Mouse (Mus musculus) CD4-positive, CD25-positive, alpha-beta regulatory T cell, adult 4 months (primary cell): ENCODE results near the gene Klhl42. TPM values are rescaled to one million over a fixed set of nuclear protein-coding genes. Genes with fewer than 3 reads are reported as not detected.
A peak's percentile ranks its signal among the peaks of the same experiment; 100 is the strongest.

Experiments used
- ATAC-seq: one replicate; pipeline ENCODE4 v1.8.0; 2017
- polyA plus RNA-seq, 2 experiments: library from polyadenylated mRNA; unstranded; fragments of 100-300 nt; shearing (Covaris generic); gene quantifications; one replicate each; pipeline ENCODE4 v1.2.1; 2017

Gene Klhl42
- polyA plus RNA-seq, 2 experiments from 2014 or later = 4.2 to 4.6 TPM

DNA sequence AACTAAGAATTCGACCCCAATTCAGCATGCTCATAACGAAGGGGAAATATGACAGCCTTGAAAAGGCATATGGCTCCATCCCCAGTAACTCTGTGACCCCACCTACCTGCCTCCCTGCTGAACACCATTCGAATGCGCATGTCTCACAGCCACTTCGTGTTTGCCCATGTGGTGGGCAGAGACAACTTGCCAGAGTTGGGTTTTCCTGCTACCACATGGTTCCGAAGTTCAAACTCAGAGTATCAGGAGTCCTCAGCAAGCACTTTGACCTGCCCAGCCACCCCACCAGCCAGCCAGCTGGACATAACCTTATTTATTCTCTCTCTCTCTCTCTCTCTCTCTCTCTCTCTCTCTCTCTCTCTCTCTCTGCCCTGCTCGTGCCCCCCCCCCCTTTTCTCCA, 3.4 kb upstream of the Klhl42 start:
- no peak for ATAC-seq

DNA sequence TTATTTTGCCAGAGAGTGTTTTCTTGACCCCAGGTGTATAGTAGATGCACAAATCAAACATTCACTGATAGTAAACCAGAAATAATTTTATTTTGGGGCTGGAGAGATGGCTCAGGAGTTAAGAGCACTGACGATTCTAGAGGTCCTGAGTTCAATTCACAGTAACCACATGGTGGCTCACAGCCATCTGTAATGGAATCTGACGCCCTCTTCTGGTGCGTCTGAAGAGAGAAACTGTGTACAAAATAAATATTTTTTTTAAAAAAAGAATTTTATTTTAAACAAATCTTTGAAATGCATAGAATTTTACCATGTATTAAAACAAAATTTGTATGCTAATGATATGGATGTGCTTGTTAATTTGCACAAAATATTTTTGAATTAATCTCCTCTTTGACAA, 2.7 kb upstream of the Klhl42 start:
- ATAC-seq = no peak

- ATAC-seq = no peak
Measured at GRCm38 (mm10) chr6:147090191-147090590, 988 bp upstream of the Klhl42 start.

GRCm38 (mm10) chr6:147092136-147092535, 957 bp downstream of the Klhl42 start:
- no peak for ATAC-seq

GRCm38 (mm10) chr6:147094771-147095170, 3.6 kb downstream of the Klhl42 start:
- ATAC-seq = no peak

DNA sequence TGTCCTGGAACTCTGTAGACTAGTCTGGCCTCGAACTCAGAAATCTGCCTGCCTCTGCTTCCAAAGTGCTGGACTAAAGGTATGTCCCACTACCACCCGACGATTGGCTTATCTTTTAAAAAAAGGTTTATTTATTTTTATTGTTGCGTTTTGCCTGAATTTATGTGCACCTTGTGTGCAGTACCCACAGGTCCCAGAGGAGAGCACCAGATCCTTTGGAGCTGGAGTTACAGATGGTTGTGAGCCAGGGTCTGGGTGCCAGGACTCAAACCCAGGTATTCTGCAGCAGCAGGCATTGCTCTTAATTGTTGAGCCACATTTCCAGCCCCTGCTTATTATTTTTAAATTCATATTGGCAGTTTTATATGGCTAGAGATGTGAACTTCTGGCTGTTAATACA, 4.9 kb downstream of the Klhl42 start:
- no peak for ATAC-seq

DNA sequence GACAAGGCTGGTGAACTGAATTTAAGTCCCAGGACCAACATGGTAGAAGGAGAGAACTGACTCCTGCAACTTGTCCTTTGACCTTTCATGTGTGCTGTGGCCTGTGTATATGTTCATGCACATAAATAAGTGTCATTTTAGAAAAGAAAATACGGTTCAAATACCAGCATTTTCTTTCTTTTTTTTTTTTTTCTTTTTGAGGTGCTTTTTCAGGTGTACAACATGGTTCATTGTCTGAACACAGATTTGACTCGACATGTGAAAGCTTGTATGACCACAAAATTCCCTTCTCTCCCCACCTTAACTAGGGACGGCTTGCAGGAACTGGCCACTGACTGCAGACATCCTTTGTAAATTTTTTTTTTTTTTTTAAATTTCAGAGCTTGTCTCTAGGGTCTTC, 5.8 kb downstream of the Klhl42 start:
- ATAC-seq = no peak

GRCm38 (mm10) chr6:147097346-147097929, 6.3 kb downstream of the Klhl42 start:
- ATAC-seq = no peak

DNA sequence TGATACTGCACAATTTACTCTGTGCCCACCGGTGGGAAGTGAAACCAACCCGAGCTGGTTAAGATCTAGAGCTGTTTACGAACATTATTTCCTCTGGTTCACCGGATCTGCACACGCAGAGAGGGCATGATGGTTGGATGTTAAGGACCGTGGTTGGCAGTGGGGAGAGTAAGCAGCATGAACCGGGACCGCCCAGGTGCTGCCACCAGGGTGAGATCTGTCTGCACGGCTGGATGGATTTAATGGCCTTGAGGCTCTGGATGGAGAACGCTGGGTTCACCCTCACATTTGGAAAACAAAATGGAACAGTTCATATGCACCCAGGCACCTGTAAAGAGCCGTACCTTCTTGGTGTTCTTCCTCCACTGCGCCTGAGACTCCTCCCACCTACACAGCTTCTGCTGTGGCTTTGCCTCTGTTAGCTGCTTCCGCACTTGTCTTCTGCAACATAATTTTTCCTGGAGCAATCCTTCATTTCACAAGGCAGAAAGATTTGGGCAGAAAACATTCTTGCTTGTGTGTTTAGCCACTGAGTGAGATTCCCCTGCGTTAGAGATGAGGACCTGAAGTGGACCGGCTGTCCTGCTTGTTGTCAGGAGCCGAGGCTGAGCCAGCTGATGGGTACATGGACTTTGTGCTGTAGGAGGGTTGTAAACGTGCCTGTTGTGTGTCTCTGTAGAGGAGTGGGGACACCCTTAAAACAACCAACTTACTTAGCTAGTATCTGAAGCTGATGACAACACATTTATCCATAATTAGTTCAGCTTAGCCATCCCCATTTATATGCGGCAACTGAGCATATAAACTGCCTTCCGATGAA, 8.5 kb downstream of the Klhl42 start:
- peak; percentile 85 for ATAC-seq

- ATAC-seq = no peak
Measured at GRCm38 (mm10) chr6:147102293-147102692, 11.1 kb downstream of the Klhl42 start.

- no peak for ATAC-seq
Measured at GRCm38 (mm10) chr6:147105529-147105928, 14.3 kb downstream of the Klhl42 start.

DNA sequence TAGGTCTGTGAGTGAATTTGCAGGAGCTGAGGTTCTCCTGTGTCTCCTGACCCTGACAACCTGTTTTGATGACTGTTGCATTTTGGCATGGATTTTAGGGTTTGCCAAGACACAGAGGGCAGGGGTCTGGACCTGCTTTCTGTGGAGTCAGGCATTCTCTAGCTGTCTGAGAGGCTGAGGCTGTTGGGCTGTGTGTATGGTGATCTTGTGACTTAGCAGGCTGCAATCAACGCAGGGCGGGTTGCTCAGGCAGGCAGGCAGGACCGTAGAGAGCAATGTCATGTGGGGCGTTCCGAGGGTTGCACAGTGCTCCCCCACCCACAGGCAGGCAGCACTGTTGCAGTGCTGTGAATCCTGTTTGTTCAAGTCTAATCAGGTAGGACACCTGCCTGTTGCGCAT, 15.5 kb downstream of the Klhl42 start:
- ATAC-seq = no peak

DNA sequence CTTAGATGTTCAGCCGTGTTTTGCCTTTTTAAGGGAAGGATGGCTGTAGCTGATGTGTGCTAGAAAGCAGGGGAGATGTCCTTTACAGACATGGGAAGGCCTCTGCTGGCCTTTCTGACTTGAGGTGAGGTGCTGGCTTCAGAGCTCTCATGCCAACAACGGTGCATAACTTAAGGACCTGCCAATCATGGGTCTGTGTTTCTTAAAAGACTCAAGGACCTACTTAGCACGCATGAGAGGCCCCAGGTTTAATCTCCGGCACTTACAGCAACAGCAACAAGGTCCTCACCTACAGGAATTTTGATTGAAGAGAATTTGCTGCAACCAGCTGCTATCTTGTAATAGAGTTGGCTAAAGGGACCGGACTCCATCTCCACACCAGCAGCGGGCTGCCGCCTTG, 18.1 kb downstream of the Klhl42 start:
- ATAC-seq = no peak

DNA sequence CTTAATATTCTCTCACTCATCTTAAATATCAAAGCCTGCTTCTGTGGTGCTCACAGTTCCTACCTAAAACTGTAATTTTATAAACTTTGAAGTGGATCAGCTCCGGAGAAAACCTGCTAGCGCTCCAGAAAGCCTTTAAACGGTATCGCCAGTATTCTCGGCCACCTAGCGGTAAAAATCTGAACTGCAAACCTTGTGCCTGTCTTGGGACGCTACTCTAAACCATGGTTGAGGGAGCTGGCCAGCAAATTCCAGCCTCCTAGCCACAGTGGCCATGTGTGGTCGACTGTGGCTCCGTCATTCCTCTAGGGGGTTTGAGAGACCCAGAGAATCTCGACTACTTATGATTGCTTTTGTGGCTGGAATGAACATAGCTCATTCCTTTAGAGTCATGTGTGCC, 25.4 kb downstream of the Klhl42 start:
- ATAC-seq = peak; percentile 84

DNA sequence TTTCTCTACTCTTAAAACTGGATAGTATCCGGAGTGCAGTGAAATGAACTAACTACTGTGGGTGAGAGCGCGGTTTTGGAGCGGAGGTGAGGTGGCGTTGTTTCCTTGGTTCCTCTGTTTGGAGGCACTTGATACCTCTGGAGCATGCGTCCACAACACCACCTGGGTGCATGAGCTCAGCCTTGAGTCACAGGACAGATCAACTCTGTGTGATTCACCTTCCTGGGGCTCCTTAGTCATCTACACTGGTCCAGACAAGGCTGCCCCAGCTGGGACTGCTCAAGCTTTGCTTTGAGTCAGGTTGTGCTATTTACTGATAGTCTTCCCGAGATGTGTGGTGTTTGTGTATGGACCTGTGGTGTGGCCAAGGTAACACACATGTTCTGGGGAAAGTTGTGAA, 26.6 kb downstream of the Klhl42 start:
- no peak for ATAC-seq

GRCm38 (mm10) chr6:147118190-147118589, 27.0 kb downstream of the Klhl42 start:
- no peak for ATAC-seq

DNA sequence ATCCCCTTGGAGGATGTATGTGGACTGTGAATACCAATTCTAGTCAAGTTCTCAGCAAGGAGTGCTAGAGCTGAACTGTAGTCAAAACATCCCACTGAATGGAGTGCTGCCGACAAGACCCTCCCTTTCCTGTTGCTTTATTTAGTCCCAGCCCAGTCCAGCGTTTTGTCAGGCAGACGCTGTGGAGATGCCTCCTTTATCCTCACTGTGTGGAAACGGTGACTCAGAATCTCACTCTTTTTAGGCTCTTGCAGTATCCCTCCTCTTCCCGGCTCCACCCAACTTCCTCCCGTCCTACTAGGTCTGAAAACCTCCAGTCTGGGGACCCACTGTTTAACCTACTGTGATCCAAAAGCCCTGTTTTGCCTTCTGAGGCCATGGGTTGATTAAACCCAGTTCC, 30.1 kb downstream of the Klhl42 start:
- ATAC-seq = no peak

- no peak for ATAC-seq
Measured at GRCm38 (mm10) chr6:147127239-147127638, 36.1 kb downstream of the Klhl42 start.

DNA sequence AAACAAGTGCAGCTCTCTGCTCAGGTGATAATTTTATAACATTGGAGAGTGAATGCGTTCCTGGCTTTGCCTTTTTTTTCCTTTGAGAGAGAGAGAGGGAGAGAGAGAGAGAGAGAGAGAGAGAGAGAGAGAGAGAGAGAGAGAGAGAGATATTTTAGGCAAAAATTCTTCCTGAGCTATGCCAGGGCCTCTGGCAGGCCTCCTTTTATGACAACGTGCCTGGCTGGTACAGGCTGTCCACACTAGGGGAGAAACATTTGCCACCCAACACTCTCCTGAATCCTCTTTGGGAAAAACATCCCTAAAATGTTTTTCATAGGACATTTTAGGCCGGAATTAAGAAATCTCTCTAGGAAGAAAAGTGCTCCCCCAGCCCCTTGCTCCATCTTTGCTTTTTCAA, 47.1 kb downstream of the Klhl42 start:
- ATAC-seq = no peak

DNA sequence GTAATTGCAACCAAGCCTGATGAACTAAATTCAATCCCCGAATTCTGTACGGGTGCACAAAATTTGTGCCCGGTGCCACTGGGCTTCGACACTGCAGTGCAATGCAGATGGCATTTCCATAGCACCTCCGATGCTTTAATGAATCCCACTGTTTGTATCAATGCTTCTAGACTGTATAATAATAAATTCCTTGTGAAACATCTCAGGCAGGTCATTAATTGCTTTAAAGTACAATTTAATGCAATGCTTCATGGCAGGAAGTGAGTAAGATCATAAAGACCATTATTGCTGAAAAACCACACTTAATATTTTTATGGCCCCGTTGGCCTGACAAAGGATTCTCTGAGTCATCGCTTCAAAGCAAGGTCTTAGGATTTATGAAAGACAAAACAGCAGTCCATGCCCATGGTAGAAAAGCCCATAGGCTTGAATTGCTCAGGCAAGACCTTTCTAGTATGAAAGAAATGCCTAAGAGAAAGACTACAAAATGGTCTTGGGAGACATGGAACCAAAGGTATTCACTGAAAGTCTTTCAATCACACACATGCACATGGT, 49.5 kb downstream of the Klhl42 start:
- no peak for ATAC-seq

GRCm38 (mm10) chr6:147144664-147145063, 53.5 kb downstream of the Klhl42 start:
- no peak for ATAC-seq

DNA sequence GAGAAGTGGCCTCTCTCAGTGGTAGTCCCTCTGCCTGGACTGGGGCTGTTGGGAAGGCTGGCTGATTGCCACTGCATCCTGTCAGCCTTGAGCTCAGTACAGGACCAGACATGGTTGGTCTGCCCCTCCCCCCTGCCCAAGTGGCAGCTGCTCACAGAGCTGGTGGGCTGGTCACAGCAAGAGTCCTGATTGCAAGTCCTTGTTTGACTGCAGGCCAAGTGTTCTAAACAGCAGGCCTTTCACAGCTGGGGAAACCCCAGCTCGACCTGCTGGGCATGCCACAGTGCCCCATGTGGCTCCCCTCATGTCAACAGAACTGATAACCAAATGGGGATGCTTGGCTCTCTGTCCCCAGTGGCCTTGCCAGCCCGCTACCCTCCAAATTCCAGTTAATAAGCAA, 54.1 kb downstream of the Klhl42 start:
- no peak for ATAC-seq

- ATAC-seq = no peak
Measured at GRCm38 (mm10) chr6:147145753-147146152, 54.6 kb downstream of the Klhl42 start.

GRCm38 (mm10) chr6:147151069-147151468, 59.9 kb downstream of the Klhl42 start:
- no peak for ATAC-seq
